Mouse (Mus musculus) naive thymus-derived CD4-positive, alpha-beta T cell, adult 2 months (primary cell): Measurements from ENCODE around the gene Dnajb8.

ENCODE experiments used
- DNase-seq: peaks from one replicate; pipeline ENCODE4 v3.0.0-alpha.2; 2011; ENCODE audit warnings: low read depth

The Dnajb8 gene

GRCm38 (mm10) chr6:88229221-88229620, 7.2 kb downstream of the Dnajb8 start:
- no peak for DNase-seq

- no peak for DNase-seq
Measured at GRCm38 (mm10) chr6:88231821-88232220, 9.8 kb downstream of the Dnajb8 start.

- DNase-seq, result no peak
Measured at GRCm38 (mm10) chr6:88232221-88232620, 10.2 kb downstream of the Dnajb8 start.

DNA sequence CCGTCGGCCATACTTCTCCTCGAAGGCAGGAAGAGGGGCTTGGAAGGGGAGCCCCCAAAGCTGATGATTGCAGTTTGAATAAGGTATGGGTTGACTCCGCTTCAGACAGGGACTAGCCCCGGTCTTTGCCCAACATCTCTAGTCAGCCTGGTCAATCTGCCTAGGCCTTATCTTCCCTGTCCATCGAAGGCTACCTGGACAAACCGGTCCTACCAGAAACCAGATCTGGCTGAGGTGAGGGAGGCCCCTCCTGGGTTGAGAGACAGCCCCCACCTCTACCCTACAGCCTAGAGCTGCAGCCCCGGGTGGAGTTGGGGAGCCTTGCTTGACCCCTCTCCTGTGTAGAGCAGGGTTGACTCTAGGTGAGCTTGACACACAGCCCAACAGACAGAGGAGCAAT, 11.9 kb downstream of the Dnajb8 start:
- DNase-seq, result no peak

GRCm38 (mm10) chr6:88235461-88235860, 13.4 kb downstream of the Dnajb8 start:
- DNase-seq, result no peak

- DNase-seq, result no peak
Measured at GRCm38 (mm10) chr6:88235983-88236382, 13.9 kb downstream of the Dnajb8 start.

DNA sequence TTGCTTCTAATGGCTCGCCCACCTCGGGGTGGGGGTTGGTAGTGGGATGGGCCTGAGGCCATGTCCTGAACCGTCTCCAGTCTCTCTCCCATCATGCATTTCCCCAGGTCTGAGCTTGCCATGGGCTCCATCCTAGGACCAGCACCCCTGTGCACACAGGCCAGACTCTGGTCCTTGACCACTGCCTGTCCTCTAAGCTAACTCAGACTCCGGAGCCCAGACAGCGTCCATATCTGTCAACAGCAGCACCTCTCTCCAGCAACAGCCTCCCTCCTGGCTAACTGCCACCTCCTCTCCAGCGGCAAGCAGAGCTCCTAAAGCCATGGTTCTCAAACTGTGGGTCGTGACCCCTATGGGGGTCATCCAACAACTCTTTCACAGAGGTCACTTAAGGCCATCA, 14.4 kb downstream of the Dnajb8 start:
- no peak for DNase-seq

- no peak for DNase-seq
Measured at GRCm38 (mm10) chr6:88242604-88243003, 20.5 kb downstream of the Dnajb8 start.

DNA sequence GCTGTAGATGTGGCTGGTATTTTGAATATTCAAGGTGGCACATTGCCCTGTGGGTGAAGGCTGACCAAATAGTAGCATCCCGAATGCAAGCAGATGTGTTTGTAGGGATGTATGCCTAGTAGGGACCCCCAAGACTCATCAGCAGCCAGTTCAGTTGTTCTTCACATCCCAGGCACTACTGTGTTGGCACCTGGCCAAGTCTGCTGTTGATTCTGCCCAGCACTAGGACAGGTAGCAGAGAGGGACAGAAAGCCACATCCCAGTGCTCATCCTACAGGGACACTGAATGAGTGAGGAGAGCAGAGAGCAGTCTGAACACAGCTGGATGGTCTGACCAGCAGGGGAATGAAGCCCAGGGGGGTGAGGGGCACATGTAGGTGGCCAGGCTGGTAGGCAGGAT, 27.2 kb downstream of the Dnajb8 start:
- DNase-seq, result no peak

GRCm38 (mm10) chr6:88251396-88251795, 29.3 kb downstream of the Dnajb8 start:
- no peak for DNase-seq

GRCm38 (mm10) chr6:88251798-88252478, 29.9 kb downstream of the Dnajb8 start:
- no peak for DNase-seq

DNA sequence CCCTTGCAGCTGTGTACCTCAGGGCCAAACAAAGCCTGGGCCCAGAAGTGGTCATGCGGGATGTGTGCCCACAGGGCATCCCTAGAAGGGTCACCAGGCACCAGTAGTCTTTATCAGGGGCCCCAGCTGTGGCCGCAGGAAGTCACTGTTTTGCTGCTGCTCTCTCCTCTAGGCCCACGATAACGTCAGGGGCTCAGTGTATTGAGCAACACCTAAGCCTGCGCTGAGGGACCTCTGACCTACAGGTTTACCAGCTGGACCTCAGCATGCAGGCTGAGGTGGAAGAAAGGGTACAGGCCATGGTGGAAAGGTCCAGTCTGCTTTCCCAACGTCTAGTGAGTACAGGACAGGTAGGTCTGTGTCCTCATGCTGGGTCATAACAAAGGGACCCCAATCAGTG, 32.0 kb downstream of the Dnajb8 start:
- no peak for DNase-seq

DNA sequence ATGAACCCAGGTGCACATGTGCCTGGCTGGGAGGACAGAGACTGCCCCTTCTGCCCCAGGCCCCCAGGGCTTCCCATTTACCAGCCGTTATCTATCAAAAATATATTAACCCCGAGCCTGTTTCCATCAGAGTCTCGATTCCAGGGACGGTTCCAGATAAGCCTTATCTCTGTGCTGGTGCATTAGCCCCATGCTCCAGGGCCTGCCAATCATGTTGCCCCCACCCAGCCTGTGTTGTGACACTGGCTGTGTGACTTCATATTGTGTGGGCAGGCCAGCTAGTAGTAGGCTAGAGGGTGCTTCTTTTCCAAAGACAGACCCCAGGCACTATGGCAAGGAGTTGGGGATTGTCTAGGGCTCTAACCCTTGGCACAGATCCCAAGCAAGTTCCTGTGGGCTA, 33.4 kb downstream of the Dnajb8 start:
- DNase-seq, result no peak

- DNase-seq, result no peak
Measured at GRCm38 (mm10) chr6:88259621-88260020, 37.6 kb downstream of the Dnajb8 start.

GRCm38 (mm10) chr6:88260645-88261044, 38.6 kb downstream of the Dnajb8 start:
- DNase-seq, result no peak

DNA sequence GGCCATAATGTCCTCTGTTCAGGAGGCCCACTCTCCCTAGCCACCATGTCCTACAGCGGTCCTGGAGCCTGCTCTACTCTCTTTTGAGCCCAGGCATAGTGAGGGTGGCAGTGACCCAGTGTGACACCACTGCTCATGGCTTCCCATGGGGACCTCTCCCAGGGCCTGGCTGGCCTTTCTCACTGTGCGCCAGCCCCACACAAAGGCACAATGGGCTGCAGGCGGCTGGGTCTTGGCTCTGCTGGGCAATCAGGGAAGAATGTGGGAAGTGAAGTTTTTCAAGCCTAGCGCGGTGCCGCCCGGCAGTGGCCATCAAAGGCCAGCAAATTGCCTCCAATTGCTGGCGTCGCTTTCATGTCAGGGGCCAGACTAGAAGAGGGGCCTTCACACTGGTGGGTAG, 40.1 kb downstream of the Dnajb8 start:
- DNase-seq, result no peak

- no peak for DNase-seq
Measured at GRCm38 (mm10) chr6:88265355-88265754, 43.3 kb downstream of the Dnajb8 start.

DNA sequence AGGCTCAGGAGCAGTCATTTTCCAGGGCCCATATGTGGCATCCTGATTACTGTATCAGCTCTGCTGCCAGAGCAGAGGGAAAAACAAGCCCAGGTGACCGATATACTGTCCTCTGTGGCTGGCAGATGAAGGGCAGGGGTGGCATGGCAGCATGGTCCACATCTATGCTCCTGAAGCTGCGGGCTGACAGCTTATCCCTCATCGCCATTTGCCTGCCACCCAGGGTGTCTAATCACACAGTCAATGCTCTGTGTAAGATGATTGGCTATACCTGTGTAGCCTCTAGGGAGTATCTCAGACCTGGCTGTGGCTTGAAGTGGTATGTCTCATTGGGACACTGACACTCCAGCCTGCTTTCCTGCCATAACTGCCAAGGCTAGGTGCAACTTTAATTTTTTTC, 44.0 kb downstream of the Dnajb8 start:
- no peak for DNase-seq

GRCm38 (mm10) chr6:88267068-88267467, 45.0 kb downstream of the Dnajb8 start:
- DNase-seq, result no peak

- DNase-seq, result no peak
Measured at GRCm38 (mm10) chr6:88267970-88268369, 45.9 kb downstream of the Dnajb8 start.

GRCm38 (mm10) chr6:88274623-88275022, 52.6 kb downstream of the Dnajb8 start:
- no peak for DNase-seq

- no peak for DNase-seq
Measured at GRCm38 (mm10) chr6:88276221-88276620, 54.2 kb downstream of the Dnajb8 start.

DNA sequence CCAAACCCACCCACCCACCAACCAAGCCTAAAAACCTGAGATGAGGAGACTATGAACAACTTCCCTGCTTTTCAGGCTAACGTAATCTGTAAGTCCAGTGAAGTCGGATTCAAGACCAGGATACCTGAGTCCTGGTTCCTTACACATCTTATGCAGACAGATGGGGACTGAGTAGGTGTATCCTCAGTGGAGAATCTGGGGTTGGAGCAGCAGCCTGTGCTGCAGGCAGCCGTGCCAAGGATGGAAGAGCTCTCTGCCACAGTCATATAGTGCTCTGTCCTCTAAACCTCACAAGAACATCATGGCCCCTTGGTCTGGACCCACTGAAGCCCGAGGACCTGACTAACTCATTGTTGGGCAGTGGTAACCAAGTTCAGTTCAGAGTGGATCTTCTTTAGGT, 55.2 kb downstream of the Dnajb8 start:
- no peak for DNase-seq

DNA sequence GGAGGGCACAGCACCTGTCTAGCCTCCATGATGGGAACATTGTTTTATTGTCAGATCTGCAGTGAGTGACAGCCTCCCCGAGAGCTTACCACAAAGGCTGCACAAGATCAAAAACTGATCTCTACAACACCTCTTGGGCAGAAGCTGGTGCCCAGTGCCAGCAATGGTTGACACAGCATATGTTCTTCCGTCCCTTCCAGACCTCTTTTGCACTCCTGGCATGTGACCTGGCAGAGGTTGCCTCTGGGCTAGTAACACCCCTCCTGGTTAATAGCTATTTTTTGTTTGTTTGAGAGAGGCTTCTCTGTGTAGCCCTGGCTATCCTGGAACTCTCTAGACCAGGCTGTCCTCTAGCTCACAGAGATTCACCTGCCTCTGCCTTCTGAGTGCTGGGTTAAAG, 56.1 kb downstream of the Dnajb8 start:
- DNase-seq, result no peak
